Mouse (Mus musculus): ENCODE data around the gene Vcl.

- TF ChIP-seq CTCF (IDR thresholded peaks at IDR 0.05; ENCODE audit: borderline replicate concordance, extremely low read depth, insufficient read depth, insufficient read length) = peak; percentile 52; the same call in 1 of the 2 replicates
- TF ChIP-seq POLR2A (IDR thresholded peaks at IDR 0.05; ENCODE audit: borderline replicate concordance, extremely low read depth, insufficient read depth, insufficient read length, poor library complexity, severe bottlenecking) = no peak
These were observed 119.7 kb downstream of the Vcl start for GRCm38 (mm10) chr14:21048879-21049278.
